Comparison of ENCODE assay signal across 11 mouse cellular contexts in the genomic region with DNA sequence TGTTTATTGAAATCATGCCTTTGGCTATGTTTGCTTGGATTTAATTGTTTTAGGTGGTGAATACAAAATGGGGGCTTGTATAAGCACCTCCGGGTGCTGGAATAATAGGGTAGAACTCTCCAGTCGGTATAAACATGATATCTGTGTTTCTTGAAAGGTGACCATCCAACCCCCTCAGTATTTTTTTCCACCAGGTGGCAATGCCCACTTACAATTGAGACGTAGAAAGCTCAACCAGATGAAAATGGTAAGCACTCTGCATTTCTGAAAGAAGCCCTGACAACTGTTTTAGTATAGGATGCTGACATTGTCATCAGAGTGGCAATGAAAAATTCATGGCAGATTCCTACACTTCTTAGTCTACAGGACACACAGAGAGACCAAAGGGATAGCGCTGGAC.
A peak's percentile ranks its signal among the peaks of the same experiment; 100 is the strongest.
DNase-seq lines count a peak whose midpoint lies in the region; ATAC-seq and TF ChIP-seq lines count a peak whose summit lies in the region.
"Had no signal": no experiment of that assay in that cellular context is flagged by ENCODE, and none has a peak within 500 bp of the region (broad histone marks: within the 10 kb centered on the region; RNA-seq: fewer than 3 reads in every experiment).

No protein-coding gene starts in this region.

- peak; percentile 63 for TF ChIP-seq CTCF in kidney, postnatal 0 days (IDR thresholded peaks at IDR 0.05; ENCODE audit: low read depth)

- no peaks in the 10 kb centered on the region for H3K27me3 ChIP-seq in kidney, postnatal 0 days (ENCODE audit: insufficient read depth, low read length)
- H3K27me3 ChIP-seq in kidney, embryonic 15.5 days, result no peaks in the 10 kb centered on the region
- 0 out of 2 replicates have a peak, but pooled peaks cover 6% of the 10 kb centered on the region for H3K27me3 ChIP-seq in midbrain, embryonic 14.5 days (ENCODE audit: control insufficient read depth, insufficient read depth, low read length)
- H3K27me3 ChIP-seq in midbrain, embryonic 10.5 days (ENCODE audit: low read depth, poor library complexity, severe bottlenecking), result peaks cover 66% of the 10 kb centered on the region
- H3K27me3 ChIP-seq: lung, embryonic 15.5 days had no signal

- no peak overlapping the region for H3K27ac ChIP-seq in kidney, postnatal 0 days
- H3K27ac ChIP-seq in kidney, embryonic 15.5 days, result no peak overlapping the region
- H3K27ac ChIP-seq in midbrain, embryonic 14.5 days (replicated peaks; ENCODE audit: low read depth, low read length), result no peak overlapping the region
- H3K27ac ChIP-seq in midbrain, embryonic 10.5 days (replicated peaks), result no peak overlapping the region
- H3K27ac ChIP-seq: forebrain, embryonic 10.5 days; lung, embryonic 15.5 days had no signal

- H3K4me1 ChIP-seq in kidney, postnatal 0 days (replicated peaks; ENCODE audit: insufficient read depth, low read length), result no peaks in the 10 kb centered on the region
- H3K4me1 ChIP-seq in kidney, embryonic 15.5 days, result no peaks in the 10 kb centered on the region
- no peaks in the 10 kb centered on the region for H3K4me1 ChIP-seq in midbrain, embryonic 14.5 days (ENCODE audit: control insufficient read depth, insufficient read depth, low read length)
- no peaks in the 10 kb centered on the region for H3K4me1 ChIP-seq in midbrain, embryonic 10.5 days
- H3K4me1 ChIP-seq: forebrain, embryonic 10.5 days; lung, embryonic 15.5 days had no signal

- no peak for ATAC-seq in kidney, postnatal 0 days (replicated peaks; ENCODE audit: low FRiP score, low read depth)
- ATAC-seq in kidney, embryonic 15.5 days (replicated peaks; ENCODE audit: low FRiP score), result no peak
- ATAC-seq in midbrain, embryonic 14.5 days (ENCODE audit: low FRiP score, low TSS enrichment), result no peak

- 58% methylated on average over 4 of the region's 4 CpGs for whole genome bisulfite sequencing in kidney, postnatal 0 days
- 67% methylated on average over 4 of the region's 4 CpGs for WGBS in kidney, embryonic 15.5 days
- WGBS in midbrain, embryonic 14.5 days, result 65% methylated on average over 4 of the region's 4 CpGs
- WGBS in midbrain, embryonic 10.5 days, result 85% methylated on average over 4 of the region's 4 CpGs

- H3K4me3 ChIP-seq in kidney, postnatal 0 days (replicated peaks; ENCODE audit: low read depth, low read length), result no peak overlapping the region
- no peak overlapping the region for H3K4me3 ChIP-seq in kidney, embryonic 15.5 days (replicated peaks)
- no peak overlapping the region for H3K4me3 ChIP-seq in midbrain, embryonic 14.5 days (replicated peaks; ENCODE audit: low read depth, low read length)
- H3K4me3 ChIP-seq in midbrain, embryonic 10.5 days, result no peak overlapping the region
- H3K4me3 ChIP-seq: forebrain, embryonic 10.5 days; lung, embryonic 15.5 days had no signal

- no peak overlapping the region for H3K4me2 ChIP-seq in kidney, postnatal 0 days (ENCODE audit: low read length)
- H3K4me2 ChIP-seq in kidney, embryonic 15.5 days, result no peak overlapping the region
- no peak overlapping the region for H3K4me2 ChIP-seq in midbrain, embryonic 14.5 days (ENCODE audit: low read length)
- H3K4me2 ChIP-seq: lung, embryonic 15.5 days had no signal

- H3K9ac ChIP-seq in kidney, postnatal 0 days (ENCODE audit: low read depth, low read length), result no peak overlapping the region
- H3K9ac ChIP-seq in kidney, embryonic 15.5 days, result no peak overlapping the region
- H3K9ac ChIP-seq in midbrain, embryonic 14.5 days (replicated peaks; ENCODE audit: low read length), result no peak overlapping the region
- H3K9ac ChIP-seq: lung, embryonic 15.5 days had no signal

- DNase-seq in adrenal gland, postnatal 14 days, result peak; percentile 5
- DNase-seq in adrenal gland, postnatal 25 days, result no peak
- DNase-seq in kidney, postnatal 0 days (ENCODE audit: low spot score), result peak; percentile 38
- DNase-seq in midbrain, embryonic 14.5 days, result peak; percentile 80
- no peak for DNase-seq in midbrain, embryonic 10.5 days (ENCODE audit: low spot score)
- peak; percentile 2 for DNase-seq in lung, postnatal 25 days (ENCODE audit: low spot score)
- no peak for DNase-seq in heart, adult 18-20 months
- DNase-seq: heart, postnatal 14 days had no signal

- no peaks in the 10 kb centered on the region for H3K36me3 ChIP-seq in kidney, postnatal 0 days (ENCODE audit: insufficient read depth, low read length)
- no peaks in the 10 kb centered on the region for H3K36me3 ChIP-seq in kidney, embryonic 15.5 days
- no peaks in the 10 kb centered on the region for H3K36me3 ChIP-seq in midbrain, embryonic 14.5 days (ENCODE audit: control insufficient read depth, insufficient read depth, low read length)
- no peaks in the 10 kb centered on the region for H3K36me3 ChIP-seq in midbrain, embryonic 10.5 days
- H3K36me3 ChIP-seq: forebrain, embryonic 10.5 days; lung, embryonic 15.5 days had no signal

- no peaks in the 10 kb centered on the region for H3K9me3 ChIP-seq in kidney, postnatal 0 days (replicated peaks; ENCODE audit: low read length)
- H3K9me3 ChIP-seq in kidney, embryonic 15.5 days (replicated peaks), result no peaks in the 10 kb centered on the region
- H3K9me3 ChIP-seq in midbrain, embryonic 14.5 days (ENCODE audit: control insufficient read depth, low read length), result no peaks in the 10 kb centered on the region
- no peaks in the 10 kb centered on the region for H3K9me3 ChIP-seq in midbrain, embryonic 10.5 days (replicated peaks)
- H3K9me3 ChIP-seq: forebrain, embryonic 10.5 days; lung, embryonic 15.5 days had no signal

Comparison
In these comparisons a context has a peak if more than half of its experiments do, and no peak if none do; other contexts are left out.
1. DNase-seq: peak in adrenal gland, postnatal 14 days (single experiment), kidney, postnatal 0 days (single experiment), midbrain, embryonic 14.5 days (single experiment) and lung, postnatal 25 days (single experiment); none in adrenal gland, postnatal 25 days (single experiment), midbrain, embryonic 10.5 days (single experiment) and heart, adult 18-20 months (0 of 2).